Mouse (Mus musculus) bone marrow, adult 2 months (tissue): ENCODE data around the gene Rexo2.

ENCODE experiments used
- CTCF ChIP-seq: fragments of 200-500 bp; IDR thresholded peaks from 2 replicates; pipeline ENCODE4 v1.5.1; 2011; ENCODE audit warnings: low read length, control low read depth; ENCODE audit not compliant: control insufficient read depth, insufficient read depth
- POLR2A ChIP-seq: fragments of 200-500 bp; IDR thresholded peaks from 2 replicates; pipeline ENCODE4 v1.6.1; 2011; ENCODE audit warnings: low read depth, mild to moderate bottlenecking, control low read depth, low read length, borderline replicate concordance; ENCODE audit not compliant: control insufficient read depth

DNA sequence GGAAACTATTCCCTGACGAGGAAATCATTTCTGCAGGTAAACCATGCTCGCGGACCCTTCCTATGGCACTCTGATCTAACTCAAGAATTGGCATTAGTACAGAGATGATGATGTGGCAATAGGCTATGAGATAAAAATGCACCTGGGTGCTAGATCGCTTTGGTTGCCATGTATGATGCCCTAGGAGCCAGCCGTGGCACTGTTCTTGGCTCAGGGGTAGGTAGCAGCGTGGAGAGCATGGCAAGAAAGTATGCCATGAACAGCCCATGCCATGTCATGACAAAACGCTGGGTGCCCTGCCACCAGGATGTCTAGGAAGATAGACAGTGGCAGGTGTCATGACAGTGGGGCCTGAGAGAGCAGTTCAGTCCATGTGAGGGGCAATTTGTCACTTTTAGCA is 53.2 kb downstream of the Rexo2 start:
- TF ChIP-seq CTCF = no peak
- TF ChIP-seq POLR2A = no peak
